Comparison of ENCODE assay signal across 23 mouse cellular contexts in genomic region chr9:41218702-41219101, GRCm38 (mm10). TPM values are rescaled to one million over a fixed set of nuclear protein-coding genes. Genes with fewer than 3 reads are reported as not detected.
DNase-seq lines count a peak whose midpoint lies in the region; ATAC-seq lines count a peak whose summit lies in the region.
"Had no signal": no experiment of that assay in that cellular context is flagged by ENCODE, and none has a peak within 500 bp of the region (broad histone marks: within the 10 kb centered on the region; RNA-seq: fewer than 3 reads in every experiment).

No protein-coding gene starts in this region.

- H3K9me3 ChIP-seq in hindbrain, embryonic 15.5 days: no peaks in the 10 kb centered on the region
- H3K9me3 ChIP-seq in hindbrain, embryonic 11.5 days (ENCODE audit: control insufficient read depth, low read length): no peaks in the 10 kb centered on the region
- no peaks in the 10 kb centered on the region for H3K9me3 ChIP-seq in heart, embryonic 11.5 days (replicated peaks; ENCODE audit: control insufficient read depth, low read length)
- H3K9me3 ChIP-seq: heart, embryonic 10.5 days; liver, embryonic 12.5 days; neural tube, embryonic 15.5 days had no signal

- H3K27me3 ChIP-seq in hindbrain, embryonic 15.5 days: no peaks in the 10 kb centered on the region
- H3K27me3 ChIP-seq in hindbrain, embryonic 11.5 days (ENCODE audit: control insufficient read depth, insufficient read depth, low read length): no peaks in the 10 kb centered on the region
- no peaks in the 10 kb centered on the region for H3K27me3 ChIP-seq in heart, embryonic 11.5 days (ENCODE audit: control insufficient read depth, insufficient read depth, low read length)
- H3K27me3 ChIP-seq: neural tube, embryonic 15.5 days had no signal

- no peaks in the 10 kb centered on the region for H3K36me3 ChIP-seq in hindbrain, embryonic 15.5 days
- no peaks in the 10 kb centered on the region for H3K36me3 ChIP-seq in hindbrain, embryonic 11.5 days (ENCODE audit: control insufficient read depth, insufficient read depth, low read length)
- no peaks in the 10 kb centered on the region for H3K36me3 ChIP-seq in heart, embryonic 11.5 days (ENCODE audit: control insufficient read depth, insufficient read depth, low read length)
- H3K36me3 ChIP-seq: heart, embryonic 10.5 days; liver, embryonic 12.5 days; neural tube, embryonic 15.5 days had no signal

- 0 out of 2 replicates have a peak overlapping the region, but pooled peaks have one; percentile 2 for H3K27ac ChIP-seq in hindbrain, embryonic 15.5 days (replicated peaks)
- H3K27ac ChIP-seq in hindbrain, embryonic 11.5 days (ENCODE audit: low read depth, low read length): no peak overlapping the region
- H3K27ac ChIP-seq in heart, embryonic 11.5 days (ENCODE audit: low read depth, low read length): no peak overlapping the region
- H3K27ac ChIP-seq: heart, embryonic 10.5 days; layer of hippocampus, adult 2 months; liver, embryonic 12.5 days; neural tube, embryonic 15.5 days had no signal

- no peak for DNase-seq in hindbrain, embryonic 11.5 days (ENCODE audit: low spot score)
- peak; percentile 61 for DNase-seq in A20 (ENCODE audit: low read depth, low spot score)
- peak; percentile 69 for DNase-seq in fibroblast of lung, adult 2 months (ENCODE audit: low read depth)
- no peak for DNase-seq in adrenal gland, adult (ENCODE audit: inconsistent age in 2 of 2, low spot score in 1 of 2)
- no peak for DNase-seq in layer of hippocampus, postnatal 25 days (ENCODE audit: extremely low spot score in 1 of 2, low spot score in 1 of 2)
- DNase-seq: adrenal gland, adult 8-10 months; cerebellum, postnatal 14 days; forebrain, postnatal 0 days; heart, postnatal 4 days; kidney, postnatal 25 days; liver, postnatal 0 days; lung, postnatal 36 days; spleen, adult 18-20 months; thymus, postnatal 36 days had no signal

- H3K4me1 ChIP-seq in hindbrain, embryonic 15.5 days (replicated peaks): no peaks in the 10 kb centered on the region
- no peaks in the 10 kb centered on the region; the same call in 1 of the 2 replicates for H3K4me1 ChIP-seq in hindbrain, embryonic 11.5 days (replicated peaks; ENCODE audit: control insufficient read depth, insufficient read depth, low read length)
- H3K4me1 ChIP-seq in heart, embryonic 11.5 days (ENCODE audit: control insufficient read depth, insufficient read depth, low read length): no peaks in the 10 kb centered on the region
- H3K4me1 ChIP-seq: heart, embryonic 10.5 days; neural tube, embryonic 15.5 days had no signal

- no peak for ATAC-seq in hindbrain, embryonic 15.5 days (ENCODE audit: low FRiP score, low read depth)
- no peak for ATAC-seq in hindbrain, embryonic 11.5 days (ENCODE audit: low FRiP score)
- peak; percentile 32; the same call in 1 of the 2 replicates for ATAC-seq in megakaryocyte progenitor cell, adult 5-6 weeks (replicated peaks; ENCODE audit: poor library complexity)
- ATAC-seq in heart, embryonic 11.5 days (replicated peaks; ENCODE audit: insufficient number of reproducible peaks, low FRiP score, low TSS enrichment): no peak
- ATAC-seq: CD4-positive, CD25-positive, alpha-beta regulatory T cell, adult 4 months; forebrain, postnatal 0 days; intestine, postnatal 0 days; liver, embryonic 12.5 days; liver, postnatal 0 days had no signal

- no peak overlapping the region for H3K9ac ChIP-seq in hindbrain, embryonic 15.5 days
- H3K9ac ChIP-seq in hindbrain, embryonic 11.5 days (ENCODE audit: low read depth, low read length): no peak overlapping the region
- H3K9ac ChIP-seq in heart, embryonic 11.5 days (ENCODE audit: low read depth, low read length): no peak overlapping the region
- H3K9ac ChIP-seq: forebrain, postnatal 0 days; liver, embryonic 12.5 days; liver, postnatal 0 days; neural tube, embryonic 15.5 days had no signal

- H3K4me3 ChIP-seq in hindbrain, embryonic 15.5 days: no peak overlapping the region
- no peak overlapping the region for H3K4me3 ChIP-seq in hindbrain, embryonic 11.5 days (ENCODE audit: low read depth, low read length)
- no peak overlapping the region for H3K4me3 ChIP-seq in heart, embryonic 11.5 days (ENCODE audit: low read depth, low read length)
- H3K4me3 ChIP-seq: heart, embryonic 10.5 days; layer of hippocampus, adult 2 months; liver, embryonic 12.5 days; neural tube, embryonic 15.5 days had no signal

- no peak overlapping the region for H3K4me2 ChIP-seq in hindbrain, embryonic 15.5 days
- H3K4me2 ChIP-seq in hindbrain, embryonic 11.5 days (replicated peaks; ENCODE audit: low read depth, low read length): no peak overlapping the region
- no peak overlapping the region for H3K4me2 ChIP-seq in heart, embryonic 11.5 days
- H3K4me2 ChIP-seq: liver, embryonic 12.5 days; neural tube, embryonic 15.5 days had no signal

- WGBS in hindbrain, embryonic 15.5 days: 82% methylated on average over 6 of the region's 6 CpGs
- WGBS in hindbrain, embryonic 11.5 days: 93% methylated on average over 6 of the region's 6 CpGs
- 79% methylated on average over 6 of the region's 6 CpGs for WGBS in heart, embryonic 11.5 days (ENCODE audit: insufficient replicate concordance)

RNA-seq across cellular contexts. Expression of gene Ubash3b, which starts 57.2 kb away (rescaled TPM):
- 24.6 and 27.3 TPM in 2 replicates for polyA plus RNA-seq in hindbrain, embryonic 15.5 days (2015; fragmentation: Nextera tagmentation; extraction: Ambion mirVana)
- polyA plus RNA-seq in hindbrain, embryonic 11.5 days (2014; fragmentation: Nextera tagmentation; extraction: Ambion mirVana): 12.0 and 13.7 TPM in 2 replicates
- 8.8 and 9.9 TPM in 2 replicates for total RNA-seq in megakaryocyte progenitor cell, adult 5-6 weeks (2015)
- 5.3 and 5.8 TPM in 2 replicates for total RNA-seq in megakaryocyte progenitor cell, adult 5-6 weeks (2017)
- polyA plus RNA-seq in heart, embryonic 11.5 days (2014; fragmentation: Nextera tagmentation; extraction: Ambion mirVana): 15.2 and 15.7 TPM in 2 replicates
- total RNA-seq in layer of hippocampus, postnatal 25 days (2021): 10 to 100 TPM; 25.3 to 27.6 TPM

Comparison
In these comparisons a context has a peak if more than half of its experiments do, and no peak if none do; other contexts are left out.
1. DNase-seq: peak in A20 (single experiment) and fibroblast of lung, adult 2 months (single experiment); none in hindbrain, embryonic 11.5 days (single experiment), adrenal gland, adult (0 of 2) and layer of hippocampus, postnatal 25 days (0 of 2).